Mouse (Mus musculus) ES-E14 (cell line): Measurements from ENCODE around the gene Elavl1. TPM values are rescaled to one million over a fixed set of nuclear protein-coding genes. Genes with fewer than 3 reads are reported as not detected.

Experiments
- DNase-seq: peaks from one replicate; pipeline ENCODE4 v3.0.0-alpha.2; 2013; ENCODE audit warnings: low read depth, low spot score
- H3K27ac ChIP-seq: 2 replicates; pipeline ENCODE4 v1.5.1; 2012; ENCODE audit warnings: low read depth, mild to moderate bottlenecking, low read length, moderate library complexity, mixed read lengths; ENCODE audit not compliant: poor library complexity, insufficient read depth, severe bottlenecking
- H3K36me3 ChIP-seq: 2 replicates; pipeline ENCODE4 v1.6.1; 2012; ENCODE audit warnings: mild to moderate bottlenecking, low read length, moderate library complexity, mixed read lengths; ENCODE audit not compliant: control insufficient read depth, poor library complexity, insufficient read depth, severe bottlenecking
- H3K4me1 ChIP-seq, 2 experiments: fragments of 150-350 bp in 1 of 2; sonication (generic) in 1 of 2; 2 replicates each; pipeline ENCODE4 v1.6.1; 2012; ENCODE audit warnings: low read length in 2 of 2, mild to moderate bottlenecking in 1 of 2, mixed read lengths in 1 of 2; ENCODE audit not compliant: control insufficient read depth in 2 of 2, insufficient read depth in 2 of 2, poor library complexity in 1 of 2
- H3K4me3 ChIP-seq, 2 experiments: fragments of 150-350 bp in 1 of 2; sonication (generic) in 1 of 2; 2 replicates each; pipeline ENCODE4 v1.5.1; 2012; ENCODE audit warnings: low read length in 2 of 2, low read depth in 1 of 2, mild to moderate bottlenecking in 1 of 2, mixed read lengths in 1 of 2; ENCODE audit not compliant: insufficient read depth in 1 of 2, poor library complexity in 1 of 2, severe bottlenecking in 1 of 2
- H3K9ac ChIP-seq: 2 replicates; pipeline ENCODE4 v1.6.1; 2012; ENCODE audit warnings: low read depth, mild to moderate bottlenecking, low read length, mixed read lengths; ENCODE audit not compliant: poor library complexity, insufficient read depth, severe bottlenecking
- H3K9me3 ChIP-seq: fragments of 150-350 bp; sonication (generic); 2 replicates; pipeline ENCODE4 v1.6.1; 2012; ENCODE audit warnings: low read depth, mild to moderate bottlenecking, low read length; ENCODE audit not compliant: control insufficient read depth, insufficient read depth
- CHD2 ChIP-seq: IDR thresholded peaks from 2 replicates; pipeline ENCODE4 v1.6.1; 2014; ENCODE audit warnings: mild to moderate bottlenecking, low read depth, low read length, inconsistent platforms
- HCFC1 ChIP-seq: IDR thresholded peaks from 2 replicates; pipeline ENCODE4 v1.6.1; 2012; ENCODE audit warnings: low read length, inconsistent platforms, borderline replicate concordance; ENCODE audit not compliant: insufficient read depth
- MAFK ChIP-seq: IDR thresholded peaks from 2 replicates; pipeline ENCODE4 v1.6.1; 2014; ENCODE audit warnings: mild to moderate bottlenecking, low read depth, low read length, inconsistent platforms; ENCODE audit not compliant: insufficient read depth
- ZC3H11A ChIP-seq: IDR thresholded peaks from 2 replicates; pipeline ENCODE4 v1.6.1; 2012; ENCODE audit warnings: low read depth, mild to moderate bottlenecking, inconsistent platforms, low read length, borderline replicate concordance
- ZNF384 ChIP-seq: IDR thresholded peaks from 2 replicates; pipeline ENCODE4 v1.6.1; 2012; ENCODE audit warnings: low read depth, low read length, inconsistent platforms
- in situ Hi-C, 2 experiments: fragments of 600-800 bp; cut with MboI; formaldehyde crosslinking; loops; one replicate each; pipeline ENCODE4 v1.15.1; 2025; ENCODE audit warnings: low sequenced_read_pairs in 2 of 2, inconsistent platforms in 1 of 2; ENCODE audit not compliant: unreplicated experiment in 2 of 2
- total RNA-seq: library from RNA; depleted of rRNA; stranded (reverse); fragments of 300-350 nt; gene quantifications from 2 replicates; pipeline ENCODE4 v1.2.3, GENCODE M21; 2012; rRNA removed

The Elavl1 gene
- total RNA-seq, 1 experiment = 73.6 TPM

DNA sequence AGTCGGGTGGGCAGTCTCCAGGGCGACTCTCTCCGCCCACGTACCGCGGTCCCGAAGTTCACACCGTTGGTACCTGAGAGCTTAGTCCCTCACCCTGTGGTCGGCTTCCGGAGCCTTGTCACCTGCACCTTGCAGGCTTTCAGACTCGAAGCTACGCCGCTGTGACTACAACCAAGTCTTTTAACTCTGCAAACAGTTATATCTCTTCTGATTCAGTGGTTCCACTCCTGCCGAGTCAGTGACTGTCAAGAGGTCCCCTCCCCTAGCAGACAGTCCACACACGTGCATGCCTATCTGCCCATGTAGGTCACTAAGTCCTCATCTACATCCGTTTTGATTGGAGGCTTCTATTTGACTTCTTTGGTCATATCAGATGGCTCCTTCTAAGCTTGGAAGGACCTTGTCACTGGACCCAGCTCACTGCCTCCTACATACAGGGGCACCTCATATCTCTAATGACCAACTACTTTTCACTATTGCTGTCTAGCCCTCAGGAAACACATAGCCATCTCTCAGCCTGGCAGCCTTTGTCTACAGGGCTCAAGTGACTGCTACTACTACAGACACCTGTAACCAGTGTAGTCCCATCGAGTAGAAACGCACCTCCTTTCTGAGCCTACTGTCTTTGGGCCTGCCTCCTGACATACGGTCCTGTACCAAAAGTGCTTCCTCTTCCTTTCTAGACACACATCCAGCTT, 85.9 kb downstream of the Elavl1 start:
- Histone ChIP-seq H3K27ac (no peak overlapping the region), H3K9ac (peak overlapping the region; percentile 92), H3K4me3 (peak overlapping the region; percentile 60 to 81), H3K4me1 (peaks cover 0 to 2% of the 10 kb centered on the region in 2 experiments; a peak in 2 of 4 replicates), H3K36me3 (peaks cover 14% of the 10 kb centered on the region), H3K9me3 (no peaks in the 10 kb centered on the region)
- TF ChIP-seq ZNF384 (no peak), CHD2 (no peak), MAFK (no peak), HCFC1 (no peak), ZC3H11A (no peak)
- DNase-seq = no peak
- in situ Hi-C loops = no loop called here

DNA sequence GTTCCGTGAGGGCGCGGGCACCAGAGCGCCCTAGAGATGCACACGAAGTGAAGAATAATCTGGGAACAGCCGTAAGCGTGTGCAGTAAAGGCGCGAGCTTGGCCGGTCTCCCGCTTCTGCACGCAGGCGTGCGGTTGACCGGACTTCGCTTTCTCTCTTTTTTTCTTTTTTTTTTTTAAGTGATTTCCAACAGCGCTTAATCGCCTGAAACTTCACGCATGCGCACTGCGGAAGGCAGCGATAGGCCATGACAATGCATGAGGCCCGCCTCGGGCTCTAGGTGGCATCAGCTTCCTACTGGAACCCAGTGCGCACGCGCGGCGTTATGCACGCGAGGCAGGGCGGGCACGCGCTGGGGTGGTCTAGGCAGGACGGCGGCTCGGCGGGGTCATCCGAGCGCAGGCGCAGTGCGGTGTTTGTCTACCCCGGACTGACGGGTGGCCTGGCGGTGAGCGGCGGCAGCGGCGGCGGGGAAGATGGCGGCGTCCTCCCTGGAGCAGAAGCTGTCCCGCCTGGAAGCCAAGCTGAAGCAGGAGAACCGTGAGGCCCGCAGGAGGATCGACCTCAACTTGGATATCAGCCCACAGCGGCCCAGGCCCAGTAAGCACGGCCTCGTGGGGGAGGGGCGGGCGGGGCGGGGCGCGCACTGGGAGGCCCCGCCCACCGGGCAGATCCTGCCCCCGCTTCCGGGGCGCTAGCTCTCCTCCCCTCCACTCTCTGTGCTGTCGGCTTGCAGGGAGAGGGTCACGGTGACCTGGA, 86.6 kb downstream of the Elavl1 start, which contains the start of the genes Map2k7 and Gm49320:
Gene Map2k7 (plus strand): TSS at position 307 of the 759 bp plus-strand sequence.
Gene Gm49320 (plus strand): TSS at position 432 of the 759 bp plus-strand sequence.
- H3K4me1 ChIP-seq = peaks cover 0 to 2% of the 10 kb centered on the region in 2 experiments; a peak in 2 of 4 replicates
- no peaks in the 10 kb centered on the region for H3K9me3 ChIP-seq
- TF ChIP-seq ZNF384 (peak; percentile 91), CHD2 (0 out of 2 replicates have a peak, but pooled peaks have one; percentile 28), MAFK (no peak), HCFC1 (peak; percentile 70)
- H3K4me3 ChIP-seq = peak within 1 kb of the TSS; percentile 64 to 81
- in situ Hi-C loops = no loop called here
- H3K36me3 ChIP-seq = peaks cover 7% of the 10 kb centered on the region
- H3K9ac ChIP-seq = peak within 1 kb of the TSS; percentile 92
- peak; percentile 99 for DNase-seq
- H3K27ac ChIP-seq = peak within 1 kb of the TSS; percentile 69

- Histone ChIP-seq H3K4me3 (peak overlapping the region; percentile 64 to 67), H3K9ac (peak overlapping the region; percentile 85), H3K36me3 (no peaks in the 10 kb centered on the region), H3K4me1 (peaks cover 0 to 2% of the 10 kb centered on the region in 2 experiments; a peak in 2 of 4 replicates), H3K27ac (peak overlapping the region; percentile 68), H3K9me3 (no peaks in the 10 kb centered on the region)
- TF ChIP-seq CHD2 (no peak), ZC3H11A (no peak), HCFC1 (no peak), ZNF384 (no peak), MAFK (no peak)
- DNase-seq = no peak
- in situ Hi-C loops = no loop called here
These were observed 87.3 kb downstream of the Elavl1 start for GRCm38 (mm10) chr8:4237814-4238433.

Other genes with a start within 250 kb of the Elavl1 start
- 0.54 TPM in 1 of 2 replicates, not detected in the other for gene Cd209f, start 219.6 kb downstream of the Elavl1 start, total RNA-seq
- 0.18 TPM in 1 of 2 replicates, not detected in the other for gene Cd209g, start 191.3 kb downstream of the Elavl1 start, total RNA-seq
- gene Evi5l, start 158.8 kb downstream of the Elavl1 start, total RNA-seq = 5.2 and 6.2 TPM in 2 replicates
- 0.54 and 1.2 TPM in 2 replicates for gene Prr36, start 108.0 kb downstream of the Elavl1 start, total RNA-seq
- 0.67 and 1.1 TPM in 2 replicates for gene Lrrc8e, start 98.6 kb downstream of the Elavl1 start, total RNA-seq
- gene Map2k7, start 86.7 kb downstream of the Elavl1 start, total RNA-seq = 21.0 and 22.0 TPM in 2 replicates
- not detected in 2 replicates for gene Gm49320, start 86.5 kb downstream of the Elavl1 start, total RNA-seq
- 1.1 and 1.6 TPM in 2 replicates for gene Tgfbr3l, start 77.2 kb downstream of the Elavl1 start, total RNA-seq
- 10.3 and 15.9 TPM in 2 replicates for gene Snapc2, start 72.3 kb downstream of the Elavl1 start, total RNA-seq
- 3.7 and 3.8 TPM in 2 replicates for gene Ctxn1, start 66.1 kb downstream of the Elavl1 start, total RNA-seq
- 72.5 and 78.8 TPM in 2 replicates for gene Timm44, start 49.5 kb downstream of the Elavl1 start, total RNA-seq
- gene Ccl25, start 203 bp downstream of the Elavl1 start, total RNA-seq = 13.1 and 17.6 TPM in 2 replicates
- gene Cers4, start 167.6 kb upstream of the Elavl1 start, total RNA-seq = 32.3 and 45.9 TPM in 2 replicates